Mouse (Mus musculus) MEL-GATA-1-ER (cell line): ENCODE data around the gene Tagap.
"Not testable (repeated sequence)": the region's sequence is repeated elsewhere in the genome, so short reads cannot be mapped to it uniquely, and the experiment has no call there.

Experiments
- DNase-seq: peaks from one replicate; pipeline ENCODE4 v3.0.0-alpha.2; 2012; ENCODE audit warnings: low read depth; ENCODE audit errors: extremely low read depth

Gene Tagap

DNA sequence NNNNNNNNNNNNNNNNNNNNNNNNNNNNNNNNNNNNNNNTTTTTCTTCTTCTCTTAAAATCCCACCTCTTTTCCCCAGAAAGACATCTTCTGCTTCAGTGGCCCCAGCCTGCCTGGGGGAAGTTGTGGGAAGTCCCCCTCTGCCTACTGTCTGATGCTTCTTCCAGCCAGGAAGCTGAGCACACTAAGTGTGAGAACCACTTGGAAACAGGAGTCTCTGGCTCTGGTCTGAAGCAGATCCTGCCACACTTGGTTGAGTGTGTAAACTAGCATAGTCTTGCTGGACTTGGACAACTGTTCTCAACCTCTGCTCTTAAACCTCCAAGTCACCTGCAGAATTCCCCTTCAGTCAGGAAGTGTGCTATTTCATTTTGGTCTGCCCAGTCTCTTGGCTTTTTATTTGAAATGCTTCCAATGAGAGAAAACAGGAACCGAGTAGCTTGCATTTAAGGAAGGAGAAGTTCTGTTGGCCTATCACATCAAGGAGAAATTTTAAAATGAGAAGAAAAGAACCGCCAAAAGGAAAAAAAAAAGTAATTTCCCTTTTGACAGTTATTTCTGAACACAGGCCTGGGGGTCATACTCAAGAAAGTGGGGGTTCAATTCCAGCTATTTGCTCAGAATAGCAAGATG lies 11.1 kb upstream of the Tagap start:
- peak; percentile 62 for DNase-seq

DNA sequence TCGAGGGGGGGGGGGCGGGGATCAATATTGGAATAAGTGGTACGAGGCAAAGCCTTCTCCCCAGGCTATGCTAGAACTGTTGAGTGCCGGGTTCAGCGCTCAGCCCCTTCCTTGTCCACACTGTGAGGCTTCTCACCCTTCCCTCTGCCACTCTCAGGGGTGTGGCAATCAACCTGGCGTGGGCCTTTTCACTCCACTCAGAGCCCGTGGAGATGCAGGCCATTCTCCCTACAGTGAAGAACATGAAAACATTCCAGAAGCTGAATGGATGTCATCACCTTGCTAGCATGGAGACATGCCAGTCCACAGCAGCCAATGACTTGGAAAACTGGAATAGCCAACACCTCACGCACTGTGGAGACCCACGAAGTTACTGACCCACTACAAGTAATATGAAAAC lies 10.0 kb upstream of the Tagap start:
- no peak for DNase-seq

DNA sequence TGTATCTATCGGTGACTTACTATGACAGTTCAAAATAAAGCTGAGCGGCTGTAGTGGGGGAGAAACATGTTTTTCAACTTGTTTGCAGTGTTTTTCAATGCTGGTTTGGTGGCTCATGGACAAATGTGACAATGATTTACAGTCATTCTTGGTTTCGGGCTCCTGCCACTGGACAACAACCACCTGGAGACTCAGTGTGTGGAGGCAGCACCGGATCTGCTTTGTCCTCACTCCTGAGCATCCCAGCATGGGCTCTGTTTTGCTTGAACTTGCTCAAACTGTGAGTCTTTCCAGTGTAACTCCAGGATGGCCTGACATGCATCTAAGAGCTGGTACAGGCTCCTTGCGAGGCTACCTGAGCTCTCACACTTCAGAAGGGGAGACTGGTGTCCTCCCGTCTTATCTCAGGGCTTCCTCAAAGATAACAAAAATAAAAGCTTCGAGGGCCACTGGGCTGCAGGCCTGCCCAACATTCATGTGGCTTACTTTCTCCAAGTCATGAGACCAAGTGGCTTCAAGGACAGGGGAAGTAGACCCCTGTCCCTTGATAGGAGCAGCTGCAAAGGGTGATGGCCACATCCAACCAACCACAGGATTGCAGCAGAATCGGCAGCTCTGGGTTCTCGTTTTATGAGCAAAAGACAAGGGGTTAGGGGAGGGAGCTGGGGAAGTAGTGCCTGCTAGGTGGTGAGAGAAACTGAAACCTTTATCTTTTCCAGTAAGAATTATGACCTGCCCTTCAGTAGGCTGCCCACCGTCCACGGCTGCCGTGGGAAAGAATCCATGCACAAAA lies 8.8 kb upstream of the Tagap start:
- peak; percentile 62 for DNase-seq

DNA sequence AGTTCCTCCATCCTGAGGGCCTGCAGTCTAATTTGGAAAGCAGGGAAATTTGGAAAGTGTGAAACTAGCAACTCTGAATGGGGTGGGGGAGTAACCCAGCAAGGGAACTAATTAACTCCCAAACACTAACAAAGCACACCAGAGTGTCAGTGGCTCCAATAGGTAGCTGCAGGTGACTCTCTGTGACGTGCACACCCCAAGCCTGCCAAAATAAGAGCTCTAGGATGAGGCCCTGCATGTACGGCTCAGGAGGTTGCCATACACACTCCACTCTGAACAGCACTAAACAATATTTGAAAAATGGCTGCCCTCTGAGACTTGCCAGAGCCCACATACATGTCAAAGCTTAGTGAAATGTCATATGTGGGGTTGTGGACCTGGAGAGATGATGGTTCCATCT lies 7.4 kb upstream of the Tagap start:
- no peak for DNase-seq

DNA sequence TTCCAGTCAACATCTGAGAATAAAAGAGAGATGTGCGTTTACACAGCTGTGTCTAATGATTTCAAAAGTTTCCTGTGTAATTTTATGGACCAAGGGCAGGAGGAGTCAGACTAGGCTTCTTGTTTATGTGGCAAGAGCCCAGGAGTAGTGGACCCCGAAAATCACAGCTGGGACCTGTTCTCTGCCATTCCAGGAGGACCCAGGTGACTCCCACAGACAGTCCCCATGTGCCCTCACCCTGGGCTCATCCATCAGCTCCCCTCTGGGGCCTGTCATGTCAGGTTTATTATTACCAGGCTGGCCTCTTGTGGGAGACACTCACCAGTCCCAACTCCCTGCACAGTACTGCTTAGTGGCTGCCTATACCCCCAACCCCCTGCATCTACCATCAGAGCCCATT lies 6.6 kb upstream of the Tagap start:
- no peak for DNase-seq

DNA sequence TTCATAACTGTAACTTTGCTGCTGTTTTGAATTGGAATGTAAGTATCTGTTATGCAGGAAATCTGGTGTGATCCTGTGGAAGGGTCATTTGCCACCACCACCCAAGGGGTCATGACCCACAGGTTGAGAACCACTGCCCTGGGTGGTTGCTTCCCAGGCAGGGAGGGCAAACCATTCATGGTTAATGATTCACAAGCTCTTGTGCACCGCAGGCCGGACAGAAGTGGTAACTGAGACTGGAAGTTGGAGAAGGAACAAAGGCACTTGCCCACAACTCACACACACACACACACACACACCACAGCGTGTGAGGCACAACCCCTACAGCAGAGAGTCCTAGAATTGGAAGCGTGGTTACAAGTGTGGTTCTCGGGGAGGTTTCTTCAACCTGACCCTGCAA lies 3.2 kb upstream of the Tagap start:
- DNase-seq: no peak

DNA sequence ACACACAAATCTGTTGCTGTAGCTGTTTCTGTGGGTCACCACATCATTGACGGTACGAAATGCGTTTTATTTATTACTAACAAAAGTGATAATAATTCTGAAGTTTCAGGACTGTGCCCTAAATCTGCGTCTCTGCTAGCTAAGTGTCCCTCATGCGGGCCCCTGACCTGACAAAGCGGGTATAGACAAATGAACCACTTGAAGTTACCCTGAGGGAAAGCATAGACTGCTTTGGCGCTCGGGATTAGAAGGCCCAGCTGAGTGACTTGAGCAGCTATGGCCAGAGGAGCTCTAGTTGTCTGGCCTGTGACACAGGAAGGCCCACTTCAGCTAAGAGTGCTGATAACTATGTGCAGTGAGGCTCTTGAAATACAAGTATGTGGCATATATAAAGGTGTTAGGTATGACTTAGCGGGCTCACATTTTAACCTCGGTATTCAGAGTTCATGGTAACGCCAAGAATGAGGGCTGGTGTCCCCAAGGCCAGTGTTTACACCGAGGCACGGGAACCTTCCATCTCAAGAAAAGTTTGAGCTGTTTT lies 1.5 kb upstream of the Tagap start:
- no peak for DNase-seq

DNA sequence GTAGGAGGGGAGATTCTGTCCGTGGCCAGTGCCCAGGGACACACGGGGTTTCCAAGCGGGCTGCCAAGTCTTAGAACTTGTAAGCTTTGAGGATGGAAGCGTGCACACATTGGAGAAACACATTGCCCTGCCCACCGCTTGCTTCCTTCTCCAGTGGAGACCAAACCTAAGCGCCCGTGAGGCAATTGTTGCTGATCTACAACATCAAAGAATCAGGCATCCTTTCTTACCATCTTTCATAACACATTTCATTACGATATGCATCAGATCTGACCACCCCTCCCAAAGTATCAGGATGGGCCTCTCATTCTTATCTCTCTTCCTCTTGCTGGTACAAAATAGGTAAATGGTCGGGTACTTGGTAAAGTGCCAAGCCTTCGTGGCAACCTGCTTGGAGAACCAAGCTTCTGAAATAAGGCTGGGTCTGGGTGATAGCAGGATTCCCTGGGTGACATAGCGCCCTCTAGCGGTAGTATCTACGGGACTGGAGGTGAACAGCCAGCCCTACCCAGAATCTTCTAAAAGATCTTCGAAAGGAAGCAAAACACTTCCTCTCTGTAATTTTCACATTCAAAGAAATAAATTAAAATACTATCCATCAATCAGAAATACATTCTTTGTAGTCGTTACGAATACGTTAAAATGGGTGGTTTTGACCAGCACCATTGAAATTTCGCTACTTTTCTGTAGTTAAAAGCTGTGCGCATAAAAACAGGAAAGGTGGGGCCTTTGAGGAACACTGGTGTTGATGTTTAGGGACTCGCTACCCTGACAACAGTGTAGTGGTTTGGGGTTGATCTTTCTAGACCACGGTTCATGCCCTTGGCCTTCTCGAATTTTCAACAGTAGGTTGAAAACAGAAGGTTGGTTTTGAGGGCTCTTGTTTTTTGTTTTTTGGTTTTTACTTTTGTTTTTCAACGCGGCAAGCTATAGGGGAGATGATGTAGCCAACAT lies 2.1 kb downstream of the Tagap start:
- DNase-seq: peak; percentile 70

DNA sequence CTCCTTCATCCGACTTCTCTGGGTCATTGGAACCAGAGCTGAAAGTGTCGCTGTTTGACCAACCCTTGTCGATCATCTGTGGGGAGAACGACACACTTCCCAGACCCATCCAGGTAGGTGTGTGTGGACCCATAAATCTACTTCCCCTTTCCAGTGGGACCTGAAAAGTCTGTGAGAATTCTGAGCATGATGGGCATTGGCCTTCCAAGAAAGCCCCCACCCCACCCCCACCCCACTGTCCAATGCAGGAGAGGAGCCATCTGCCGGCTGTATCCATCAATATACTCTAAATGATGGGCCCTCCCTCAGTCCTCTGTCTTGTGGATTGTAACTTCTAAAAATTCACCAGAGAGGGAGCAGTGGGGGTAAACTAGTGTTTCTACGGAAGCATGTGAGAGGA lies 2.9 kb downstream of the Tagap start:
- no peak for DNase-seq

DNA sequence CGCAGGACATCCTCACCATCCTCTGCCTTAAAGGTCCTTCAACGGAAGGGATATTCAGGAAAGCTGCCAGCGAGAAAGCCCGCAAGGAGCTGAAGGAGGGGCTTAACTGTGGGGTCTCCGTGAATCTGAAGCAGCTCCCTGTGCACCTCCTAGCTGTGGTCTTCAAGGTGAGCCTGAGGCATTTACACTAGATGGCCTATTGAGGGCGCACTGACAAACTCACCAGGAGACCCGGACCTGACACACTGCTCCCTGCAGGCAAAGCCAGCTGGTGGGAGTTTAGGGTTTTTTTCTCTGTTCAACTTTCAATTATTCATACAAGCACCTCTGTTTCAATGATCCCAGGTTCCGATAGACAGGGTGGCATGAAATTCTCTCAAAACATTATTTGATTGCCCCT lies 3.5 kb downstream of the Tagap start:
- DNase-seq: no peak

DNA sequence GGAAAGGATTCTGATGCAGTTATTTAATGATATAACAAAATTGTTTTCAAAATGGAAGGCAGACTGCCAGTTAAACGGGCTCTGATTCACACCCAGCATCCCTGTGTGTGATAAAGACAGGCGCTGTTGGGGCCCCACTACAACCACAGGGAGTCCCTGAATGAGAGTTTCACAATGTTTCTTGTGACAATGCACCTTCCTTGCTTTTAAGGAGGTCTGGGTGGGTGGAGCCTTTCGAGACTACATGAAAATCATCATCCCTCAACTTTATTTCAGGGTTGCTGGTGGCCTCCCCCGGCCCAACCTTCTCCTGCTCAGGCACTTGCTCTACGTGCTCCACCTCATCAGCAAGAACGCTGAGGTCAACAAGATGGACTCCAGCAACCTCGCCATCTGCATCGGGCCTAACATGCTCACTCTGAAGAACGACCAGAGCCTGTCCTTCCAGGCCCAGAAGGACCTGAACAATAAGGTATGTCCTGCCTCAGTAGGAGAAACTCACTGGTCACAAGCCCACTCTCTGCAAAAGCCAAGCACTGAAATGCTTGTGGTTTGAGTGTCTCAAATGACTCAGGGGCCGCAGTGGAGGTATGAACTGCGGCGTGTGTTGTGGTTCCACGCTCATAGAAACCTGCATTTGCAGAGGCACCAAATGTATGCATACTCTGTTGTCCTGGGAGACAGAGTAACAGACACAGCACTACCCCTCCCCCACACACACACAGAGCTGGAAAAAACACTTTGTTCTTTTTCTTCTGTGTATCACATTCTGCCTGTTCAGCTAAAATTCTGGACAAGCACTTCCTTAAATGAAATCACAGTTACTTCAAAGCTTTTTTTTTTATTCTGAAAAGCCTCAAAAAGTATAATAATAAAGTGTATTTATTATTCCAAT lies 5.5 kb downstream of the Tagap start:
- no peak for DNase-seq

DNA sequence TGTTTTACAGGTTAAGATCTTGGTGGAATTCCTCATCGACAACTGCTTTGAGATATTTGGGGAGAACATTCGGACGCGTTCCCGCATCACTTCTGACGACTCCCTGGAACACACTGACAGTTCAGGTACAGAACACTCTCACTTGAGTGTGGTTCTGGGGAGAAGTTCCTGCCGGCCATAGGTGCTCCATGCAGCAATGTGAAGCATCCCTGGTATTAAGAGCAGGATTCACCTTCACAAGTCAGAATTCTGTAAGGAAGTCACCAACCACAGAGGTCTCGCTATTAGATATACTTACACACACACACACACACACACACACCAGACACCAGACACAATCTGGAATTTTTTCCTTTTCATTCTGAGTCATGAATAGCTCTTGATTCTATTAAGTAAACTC lies 6.3 kb downstream of the Tagap start:
- DNase-seq: not testable (repeated sequence)

DNA sequence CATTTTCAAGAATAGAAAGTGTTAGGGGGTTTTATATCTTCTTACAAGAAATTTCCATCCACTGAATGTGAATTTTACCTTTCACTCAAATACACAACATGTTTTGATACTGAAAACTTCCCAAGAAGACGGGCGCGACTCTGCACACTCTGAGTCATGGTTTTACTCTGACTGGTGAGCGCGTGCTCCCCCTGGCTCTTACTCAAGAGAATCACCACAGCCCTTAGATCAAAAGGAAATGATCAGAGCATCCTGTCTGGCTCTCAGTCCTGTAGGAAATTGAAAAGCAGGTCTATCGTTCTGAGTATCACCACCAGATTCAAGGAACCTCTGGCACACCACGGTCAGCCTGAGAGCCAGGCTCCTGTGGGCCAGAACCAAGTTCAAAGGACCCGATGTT lies 13.8 kb downstream of the Tagap start:
- DNase-seq: no peak

DNA sequence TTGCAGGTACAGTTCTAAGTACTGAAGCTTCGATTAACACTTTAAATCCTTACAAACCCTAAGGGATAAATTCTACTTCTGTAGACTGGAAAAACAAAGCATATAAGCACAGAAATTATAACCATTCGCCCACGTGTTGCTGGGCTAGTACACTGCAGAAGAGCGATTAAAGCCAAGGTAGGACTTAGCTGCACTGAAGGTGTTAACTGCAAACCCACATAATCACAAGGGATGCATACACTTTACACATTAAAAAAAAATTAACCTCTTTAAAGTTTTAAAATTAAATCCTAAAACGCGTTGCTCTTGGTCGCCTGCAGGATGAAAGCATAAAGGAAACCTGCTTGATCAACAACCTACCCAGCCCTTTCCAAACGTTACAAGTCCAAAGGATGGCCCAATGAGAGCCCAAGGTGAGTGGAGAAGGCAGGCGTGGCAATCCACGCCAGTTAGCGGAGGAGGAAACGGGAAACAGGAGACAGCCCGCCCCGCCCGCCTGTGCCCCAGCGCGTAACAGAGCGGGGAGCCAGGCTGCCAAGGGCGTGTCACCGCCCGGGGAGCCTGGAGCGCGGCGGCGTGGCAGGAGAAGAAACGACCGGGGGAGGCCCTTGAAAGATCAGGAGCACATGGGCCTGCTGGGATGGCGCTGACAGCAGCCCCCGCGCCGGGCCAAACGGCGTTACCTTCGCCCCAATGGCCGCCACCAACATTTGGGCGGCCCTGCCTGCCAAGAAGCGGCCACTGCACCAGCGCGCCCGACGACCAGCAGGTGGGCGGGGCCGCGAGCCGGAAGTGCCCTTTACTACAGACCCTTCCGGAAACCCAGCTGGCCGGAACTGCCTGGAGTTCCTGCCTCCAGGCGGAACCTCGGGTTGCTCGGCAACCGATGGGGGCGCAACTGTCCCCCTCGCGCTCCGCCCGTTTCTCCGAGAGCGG lies 19.6 kb downstream of the Tagap start, which contains the start of gene Rsph3a:
Gene Rsph3a (plus strand): TSS at position 498 of the 936 bp plus-strand sequence.
- DNase-seq: peak; percentile 77

DNA sequence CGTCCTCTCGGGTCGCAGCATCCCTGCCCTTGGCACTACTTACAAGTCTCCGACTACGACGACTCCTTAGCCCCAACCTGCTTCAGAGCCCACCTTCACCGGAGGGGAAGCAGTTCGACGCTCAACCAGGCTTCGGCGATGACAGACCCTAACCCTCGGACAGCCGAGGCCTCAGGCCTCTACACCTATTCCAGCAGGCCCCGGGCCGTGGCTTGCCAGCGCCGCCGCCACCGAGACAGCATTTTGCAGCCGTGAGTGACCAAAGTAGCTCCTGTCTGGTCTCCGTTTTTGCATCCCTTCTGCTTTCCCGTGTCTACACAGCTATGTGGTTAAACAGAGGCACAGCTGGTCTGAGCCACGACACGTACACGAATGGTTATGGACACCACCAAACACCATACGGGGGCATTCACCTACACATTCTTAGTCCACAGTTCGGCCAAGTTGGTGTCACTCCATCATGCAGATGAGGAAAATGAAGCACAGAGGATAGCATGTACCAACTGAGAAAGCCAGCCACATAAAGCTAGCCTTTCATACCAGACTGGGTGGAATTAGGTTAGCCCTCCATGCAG lies 20.3 kb downstream of the Tagap start:
- not testable (repeated sequence) for DNase-seq

DNA sequence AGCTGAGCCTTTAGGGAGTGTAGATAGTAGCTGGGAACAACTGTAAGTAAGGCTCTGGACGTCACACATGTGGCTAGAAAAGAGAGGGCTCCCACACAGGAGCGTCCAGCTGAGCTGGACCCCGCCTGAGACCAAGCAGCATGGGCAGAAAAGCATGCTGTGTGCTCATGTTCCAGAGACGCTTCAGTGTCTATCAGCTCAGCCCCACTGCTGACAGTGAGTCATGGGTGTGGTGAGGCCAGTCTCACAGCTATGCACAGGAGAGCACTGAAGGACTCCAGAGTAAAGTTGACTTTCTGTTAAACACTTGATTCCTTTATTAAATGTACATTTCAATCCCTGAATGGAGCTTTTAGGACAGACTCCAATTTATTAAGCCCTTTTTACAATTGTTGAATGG lies 25.5 kb downstream of the Tagap start:
- DNase-seq: not testable (repeated sequence)

DNA sequence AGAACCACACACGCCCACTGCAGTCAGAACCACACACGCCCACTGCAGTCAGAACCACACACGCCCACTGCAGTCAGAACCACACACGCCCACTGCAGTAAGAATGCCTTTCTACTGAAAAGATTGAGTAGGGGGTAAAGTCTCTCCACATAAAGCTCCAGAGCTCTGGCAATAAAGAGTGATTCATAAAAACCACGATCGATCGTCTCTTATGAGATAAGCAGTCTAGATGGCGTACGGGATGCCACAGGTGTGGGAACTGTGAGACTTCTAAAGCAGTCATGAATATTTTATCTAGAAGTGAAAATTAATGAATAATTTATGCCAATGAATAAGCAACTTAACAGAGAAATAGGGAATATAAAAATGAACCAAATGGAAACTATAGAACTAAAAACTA lies 31.4 kb downstream of the Tagap start:
- not testable (repeated sequence) for DNase-seq

DNA sequence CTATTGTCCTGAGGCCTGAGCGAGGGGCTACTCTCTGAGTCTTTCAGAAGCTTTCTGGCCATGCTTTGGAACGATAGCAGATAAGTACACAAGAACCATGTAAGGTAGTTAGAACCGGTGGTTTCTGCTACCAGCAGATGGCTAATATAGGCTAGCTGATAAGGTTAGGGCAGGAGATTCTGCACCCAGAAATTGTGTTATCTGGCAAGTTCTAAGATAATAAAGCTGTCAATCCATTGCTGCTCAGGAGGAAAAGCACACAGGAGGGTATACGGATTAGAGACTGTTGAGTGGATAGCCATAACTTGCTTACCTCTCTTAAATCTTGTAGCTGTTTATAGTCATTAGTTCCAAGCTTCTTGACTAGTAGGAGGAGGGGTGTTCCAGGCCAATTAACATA lies 37.5 kb downstream of the Tagap start:
- peak; percentile 43 for DNase-seq

DNA sequence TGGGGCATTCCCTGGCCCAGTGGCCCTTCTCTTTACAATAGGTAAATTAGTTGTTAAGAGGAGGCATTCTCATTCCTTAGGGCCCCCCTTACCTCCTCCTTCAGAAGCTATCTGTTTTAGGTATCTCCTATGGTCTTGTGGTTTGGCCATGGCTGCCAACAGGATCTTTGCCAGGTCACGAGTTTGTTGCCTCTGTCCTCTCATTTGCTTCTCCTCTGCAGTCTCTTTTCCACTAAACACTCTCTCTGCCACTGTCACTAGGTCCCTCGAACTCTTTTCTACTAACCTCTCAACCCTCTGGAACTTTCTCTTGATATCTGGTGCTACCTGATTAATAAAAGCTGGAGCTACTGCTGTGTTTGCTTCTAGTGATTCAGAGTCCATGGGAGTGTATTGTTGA lies 38.6 kb downstream of the Tagap start:
- not testable (repeated sequence) for DNase-seq
